Mouse (Mus musculus): Measurements from ENCODE around the gene Atxn2. TPM values are rescaled to one million over a fixed set of nuclear protein-coding genes. Genes with fewer than 3 reads are reported as not detected.

Atxn2 gene
- polyA plus RNA-seq, 1 experiment from 2014 or later, result 102 TPM

DNA sequence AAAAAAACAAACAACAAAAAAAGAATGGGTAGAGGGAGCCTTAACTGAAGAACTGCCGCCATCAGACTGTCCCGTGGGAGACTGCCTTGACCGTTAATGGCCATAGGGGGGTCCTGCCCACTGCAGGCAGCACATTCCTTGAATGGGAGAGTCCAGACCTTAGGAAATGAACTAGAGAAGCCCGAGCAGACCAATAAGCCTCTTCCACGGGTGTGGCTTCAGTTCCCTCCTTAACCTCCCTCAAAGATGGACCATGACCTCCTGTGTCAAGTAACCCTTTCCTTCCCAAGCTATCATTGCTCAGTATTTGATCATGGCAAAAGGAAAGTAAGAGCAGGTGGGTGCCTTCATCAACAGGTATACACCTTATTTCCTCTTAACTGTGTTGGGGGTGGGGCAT, 150.8 kb downstream of the Atxn2 start:
- Histone ChIP-seq H3K4me1 (0 out of 2 replicates have a peak, but pooled peaks cover 2% of the 10 kb centered on the region), H3K9ac (no peak overlapping the region), H3K4me2 (replicated peaks) (no peak overlapping the region), H3K4me3 (no peak overlapping the region), H3K9me3 (replicated peaks) (peaks cover 8% of the 10 kb centered on the region; the same call in 1 of the 2 replicates), H3K27me3 (no peaks in the 10 kb centered on the region), H3K27ac (no peak overlapping the region), H3K36me3 (peaks cover 39% of the 10 kb centered on the region)
- WGBS, result 51% methylated on average over 5 of the region's 5 CpGs
- ATAC-seq (ENCODE audit: low FRiP score), result no peak

- 10% methylated on average over 7 of the region's 11 CpGs for WGBS
- H3K9me3 ChIP-seq (replicated peaks), result peaks cover 8% of the 10 kb centered on the region; the same call in 1 of the 2 replicates
- H3K27me3 ChIP-seq, result no peaks in the 10 kb centered on the region
- no peak overlapping the region for H3K4me3 ChIP-seq
- 0 out of 2 replicates have a peak overlapping the region, but pooled peaks have one; percentile 25 for H3K4me2 ChIP-seq (replicated peaks)
- peaks cover 42% of the 10 kb centered on the region for H3K36me3 ChIP-seq
- no peak for ATAC-seq (ENCODE audit: low FRiP score)
- H3K9ac ChIP-seq, result no peak overlapping the region
- H3K27ac ChIP-seq, result no peak overlapping the region
- H3K4me1 ChIP-seq, result 0 out of 2 replicates have a peak, but pooled peaks cover 2% of the 10 kb centered on the region
These were observed 153.2 kb downstream of the Atxn2 start for GRCm38 (mm10) chr5:121864330-121864729.

Small RNA genes within 50 kb of the gene (microRNA-seq; reads per million reads assigned to microRNA genes)
- gene Mir7031, result not detected

Other genes starting within 250 kb of the Atxn2 start
- not detected in 2 replicates for gene Adam1b, start 207.9 kb upstream of the Atxn2 start, polyA plus RNA-seq (2016; fragmentation: Nextera tagmentation; extraction: Ambion mirVana)
- 3.2 and 3.8 TPM in 2 replicates for gene Adam1a, start 165.9 kb upstream of the Atxn2 start, polyA plus RNA-seq (2016; fragmentation: Nextera tagmentation; extraction: Ambion mirVana)
- not detected in 2 replicates for gene Gm42878, start 165.9 kb upstream of the Atxn2 start, polyA plus RNA-seq (2016; fragmentation: Nextera tagmentation; extraction: Ambion mirVana)
- gene Mapkapk5, start 165.4 kb upstream of the Atxn2 start, polyA plus RNA-seq (2016; fragmentation: Nextera tagmentation; extraction: Ambion mirVana), result 62.8 and 63.0 TPM in 2 replicates
- gene Aldh2, start 117.5 kb upstream of the Atxn2 start, polyA plus RNA-seq (2016; fragmentation: Nextera tagmentation; extraction: Ambion mirVana), result 133 and 138 TPM in 2 replicates
- 2.2 and 2.5 TPM in 2 replicates for gene Acad12, start 92.4 kb upstream of the Atxn2 start, polyA plus RNA-seq (2016; fragmentation: Nextera tagmentation; extraction: Ambion mirVana)
- gene Acad10, start 50.8 kb upstream of the Atxn2 start, polyA plus RNA-seq (2016; fragmentation: Nextera tagmentation; extraction: Ambion mirVana), result 1.9 TPM in 2 replicates
- 51.5 and 52.8 TPM in 2 replicates for gene Brap, start 50.8 kb upstream of the Atxn2 start, polyA plus RNA-seq (2016; fragmentation: Nextera tagmentation; extraction: Ambion mirVana)
- 11.4 and 12.1 TPM in 2 replicates for gene Sh2b3, start 126.3 kb downstream of the Atxn2 start, polyA plus RNA-seq (2016; fragmentation: Nextera tagmentation; extraction: Ambion mirVana)
- 48.1 and 50.5 TPM in 2 replicates for gene Pheta1, start 137.6 kb downstream of the Atxn2 start, polyA plus RNA-seq (2016; fragmentation: Nextera tagmentation; extraction: Ambion mirVana)